Mouse (Mus musculus) telencephalon, adult 2 months (tissue): ENCODE measurements at regions not wholly inside any gene's neighbourhood (a gene's known extent, or its start where the extent isn't known, plus 50 kb on each side); places are given as distances from the start of the nearest gene placed in this dataset.

Experiments
- DNase-seq: peaks from one replicate; pipeline ENCODE4 v3.0.0-alpha.2; 2011; ENCODE audit warnings: low read depth, low spot score

- DNase-seq: no peak
These were observed 152.1 kb upstream of the Slco6d1 start for GRCm38 (mm10) chr1:98268853-98269252.

GRCm38 (mm10) chr1:98270212-98270611 is 150.7 kb upstream of the Slco6d1 start:
- no peak for DNase-seq

GRCm38 (mm10) chr1:98273966-98274616 is 146.8 kb upstream of the Slco6d1 start:
- DNase-seq: no peak

- DNase-seq: no peak
These were observed 145.4 kb upstream of the Slco6d1 start for GRCm38 (mm10) chr1:98275524-98275923.

GRCm38 (mm10) chr1:98279446-98280048 is 141.4 kb upstream of the Slco6d1 start:
- no peak for DNase-seq

- DNase-seq: no peak
These were observed 140.5 kb upstream of the Slco6d1 start for GRCm38 (mm10) chr1:98280263-98281052.

- no peak for DNase-seq
These were observed 139.7 kb upstream of the Slco6d1 start for GRCm38 (mm10) chr1:98281053-98281770.

GRCm38 (mm10) chr1:98281771-98282149 is 139.2 kb upstream of the Slco6d1 start:
- DNase-seq: no peak

GRCm38 (mm10) chr1:98303166-98303565 is 117.8 kb upstream of the Slco6d1 start:
- DNase-seq: peak; percentile 49

GRCm38 (mm10) chr1:98306363-98306762 is 114.6 kb upstream of the Slco6d1 start:
- DNase-seq: no peak

- DNase-seq: no peak
These were observed 113.4 kb upstream of the Slco6d1 start for GRCm38 (mm10) chr1:98307519-98307918.

GRCm38 (mm10) chr1:98309894-98310293 is 111.0 kb upstream of the Slco6d1 start:
- no peak for DNase-seq

- DNase-seq: peak; percentile 59
These were observed 70.8 kb upstream of the Slco6d1 start for GRCm38 (mm10) chr1:98350095-98350549.

- no peak for DNase-seq
These were observed 70.2 kb upstream of the Slco6d1 start for GRCm38 (mm10) chr1:98350725-98351124.

- no peak for DNase-seq
These were observed 69.4 kb upstream of the Slco6d1 start for GRCm38 (mm10) chr1:98351530-98351929.
